Mouse (Mus musculus) monocyte, adult 2 months (primary cell): ENCODE results near the gene Sypl2.
A peak's percentile ranks its signal among the peaks of the same experiment; 100 is the strongest.

ENCODE experiments used
- DNase-seq, 2 experiments: peaks; one replicate each; pipeline ENCODE4 v3.0.0; 2022; ENCODE audit warnings: low spot score in 2 of 2, low read depth in 1 of 2

The Sypl2 gene

DNA sequence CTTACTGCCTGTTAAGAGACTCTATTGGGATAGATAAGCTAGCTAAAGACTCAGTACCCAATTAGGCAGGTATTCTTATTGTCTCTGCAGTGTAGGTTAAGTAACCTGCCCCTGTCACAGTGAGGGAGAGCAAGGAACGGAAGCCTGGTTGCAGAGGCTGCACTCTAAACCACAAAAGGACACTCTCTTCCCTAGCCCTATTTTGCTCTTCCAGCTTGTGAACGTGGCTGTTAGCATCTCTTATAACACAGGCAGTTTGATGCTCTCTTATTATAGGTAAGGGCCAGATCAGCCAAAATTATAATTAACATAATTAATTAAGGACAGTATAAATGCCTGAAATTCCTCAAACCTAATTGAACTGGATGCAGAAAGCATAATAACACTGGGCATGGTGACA lies 45.9 kb downstream of the Sypl2 start:
- DNase-seq: no peak

- no peak for DNase-seq
These were observed 47.4 kb downstream of the Sypl2 start for GRCm38 (mm10) chr3:108178756-108179715.

DNA sequence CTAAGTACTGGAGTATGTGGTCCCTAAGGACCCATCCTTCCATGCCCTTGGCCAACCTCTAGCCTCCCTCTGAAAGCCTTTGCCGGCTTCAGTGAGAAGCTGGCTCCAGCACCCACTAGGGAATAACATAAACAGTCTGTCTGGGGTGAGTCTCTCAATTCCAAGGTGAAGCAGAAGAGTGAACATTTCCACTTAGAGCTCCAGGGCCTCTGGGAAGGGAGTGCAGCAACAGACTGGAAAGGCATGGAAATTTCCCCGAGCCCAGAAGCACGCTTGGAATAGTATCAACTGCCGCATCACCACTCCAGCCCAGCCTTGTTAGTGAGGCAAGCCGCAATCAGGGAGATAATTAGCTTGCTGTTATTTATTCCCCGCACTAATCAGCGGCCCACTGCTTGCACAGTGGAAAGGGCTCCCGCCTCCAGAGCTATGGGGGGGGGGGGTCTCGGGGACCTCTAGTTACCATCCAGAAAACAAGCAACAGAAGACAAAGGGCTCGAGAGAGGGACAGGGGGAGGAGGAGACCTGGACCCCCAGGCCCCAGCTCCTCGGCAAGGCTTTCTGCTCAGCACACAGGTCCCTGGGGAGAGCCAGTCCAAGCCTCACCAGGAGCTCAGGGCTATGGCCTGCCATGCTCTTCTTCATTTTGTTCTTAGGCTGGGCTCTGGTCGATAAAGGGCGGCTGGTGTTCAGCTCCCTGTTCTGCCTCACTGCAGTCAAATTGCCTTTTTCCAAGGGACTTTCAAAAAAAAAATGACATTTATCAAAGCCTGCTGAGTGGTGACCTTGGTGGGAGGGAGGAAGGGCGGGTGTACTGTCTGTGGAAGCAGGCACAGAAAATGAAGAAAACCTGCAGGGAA lies 51.5 kb downstream of the Sypl2 start:
- no peak for DNase-seq

- DNase-seq: no peak
These were observed 57.2 kb downstream of the Sypl2 start for GRCm38 (mm10) chr3:108169199-108169598.

DNA sequence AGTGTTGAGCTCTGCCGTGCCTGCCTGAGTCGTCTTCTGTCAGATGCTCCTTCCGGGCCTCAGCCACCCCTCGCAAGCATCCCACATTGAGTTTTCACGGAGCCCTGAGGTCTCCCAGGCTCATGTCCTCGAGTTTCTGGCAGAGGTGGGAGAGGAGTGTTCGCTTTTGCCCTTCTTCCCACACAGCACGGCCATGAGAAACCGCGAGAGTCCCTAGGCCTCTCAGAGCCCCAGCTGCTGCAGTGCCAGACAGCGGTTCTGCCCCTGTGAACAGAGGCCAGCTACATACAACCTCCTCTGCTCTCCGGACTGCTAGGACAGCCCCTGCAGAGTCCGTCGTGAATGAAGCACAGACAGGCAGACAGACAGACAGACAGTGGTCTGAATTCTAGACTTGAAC lies 58.9 kb downstream of the Sypl2 start:
- DNase-seq: no peak

GRCm38 (mm10) chr3:108166486-108167211 lies 59.8 kb downstream of the Sypl2 start:
- DNase-seq: no peak

DNA sequence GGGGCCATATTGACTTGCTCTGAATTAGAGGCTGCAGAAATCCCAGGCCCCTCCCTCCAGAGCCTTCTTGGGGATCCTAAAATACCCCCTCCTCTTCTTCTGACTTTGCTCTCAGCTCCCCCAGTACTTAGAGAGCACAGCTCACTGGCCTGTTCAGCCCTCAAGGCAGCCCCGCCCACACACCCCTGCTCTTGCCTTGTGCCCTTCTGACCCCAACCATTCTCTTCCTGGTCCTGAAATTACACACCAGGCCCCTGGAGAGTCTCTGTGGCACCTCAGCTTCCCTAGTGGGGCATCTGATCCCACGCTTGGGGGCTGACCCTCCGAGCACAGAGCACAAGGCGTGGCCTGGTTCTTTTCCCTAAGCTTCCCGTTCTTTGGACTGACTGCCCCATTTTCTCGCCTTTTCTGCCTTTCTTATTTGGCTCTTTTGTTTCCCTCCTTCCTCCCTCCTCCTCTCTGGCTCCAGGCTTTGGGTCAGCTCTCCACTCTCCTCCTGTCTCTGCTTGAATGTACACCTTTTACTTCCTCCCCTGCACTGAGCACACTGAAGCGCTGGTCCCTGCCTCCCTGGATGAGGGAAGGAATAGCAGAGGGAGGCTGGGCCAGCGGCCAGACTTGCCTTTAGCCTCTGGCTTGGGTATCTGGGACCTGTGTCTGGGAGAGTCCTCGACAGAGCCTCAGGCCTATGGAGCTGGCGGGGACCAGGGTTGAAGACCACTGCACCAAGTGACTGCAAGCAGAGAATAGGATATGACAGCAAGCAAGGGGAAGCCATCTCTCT lies 60.7 kb downstream of the Sypl2 start:
- DNase-seq: no peak

DNA sequence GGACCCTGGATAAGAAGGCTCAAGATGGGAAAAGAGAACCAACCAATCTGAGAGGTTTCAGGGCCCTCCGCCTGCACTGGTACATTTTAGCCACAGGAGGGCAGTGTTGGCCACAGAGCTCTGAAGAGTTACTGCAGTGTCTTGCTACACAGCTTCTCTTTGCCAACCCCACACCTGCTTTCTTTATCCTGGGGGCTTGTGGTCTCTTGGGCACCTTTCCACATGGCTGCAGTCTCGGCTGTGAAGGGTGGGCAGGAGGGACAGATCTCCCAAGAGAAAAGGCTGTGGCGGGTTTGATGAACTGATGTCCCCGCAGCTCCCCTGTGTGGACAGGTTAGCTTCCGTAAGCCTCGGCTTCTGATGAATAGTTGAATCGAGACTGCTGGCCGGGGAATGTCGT lies 61.6 kb downstream of the Sypl2 start:
- DNase-seq: peak; percentile 39 to 65

GRCm38 (mm10) chr3:108164091-108164490 lies 62.4 kb downstream of the Sypl2 start:
- DNase-seq: no peak
